Mouse (Mus musculus): Measurements from ENCODE around the gene Gm21773.
"Not testable (repeated sequence)": the region's sequence is repeated elsewhere in the genome, so short reads cannot be mapped to it uniquely, and the experiment has no call there.

GRCm38 (mm10) chrY:25309260-25309659, at the start of gene Gm21773:
- TF ChIP-seq ZC3H11A (IDR thresholded peaks at IDR 0.05; ENCODE audit: borderline replicate concordance, low read depth, low read length); CHD2 (IDR thresholded peaks at IDR 0.05; ENCODE audit: low read depth, low read length); ZNF384 (IDR thresholded peaks at IDR 0.05; ENCODE audit: low read depth, low read length); MAFK (IDR thresholded peaks at IDR 0.05; ENCODE audit: insufficient read depth, low read depth, low read length): not testable (repeated sequence)
